Mouse (Mus musculus) forebrain, embryonic 14.5 days (tissue): Measurements from ENCODE around the gene Ddx39b. TPM values are rescaled to one million over a fixed set of nuclear protein-coding genes. Genes with fewer than 3 reads are reported as not detected.

Source experiments
- ATAC-seq: fragments of 200-750 bp; cut with Nextera tagmentation; 2 replicates; pipeline ENCODE4 v1.8.0; 2017; ENCODE audit warnings: mild to moderate bottlenecking, moderate library complexity
- DNase-seq: peaks from one replicate; pipeline ENCODE4 v3.0.0-alpha.2; 2015; ENCODE audit warnings: low spot score
- H3K27ac ChIP-seq: fragments of 300-500 bp; sonication (generic); 2 replicates; pipeline ENCODE4 v1.5.1; 2014; ENCODE audit warnings: low read depth, mild to moderate bottlenecking, control low read depth, low read length, moderate library complexity
- H3K27me3 ChIP-seq: fragments of 300-500 bp; sonication (generic); replicated peaks from 2 replicates; pipeline ENCODE4 v1.6.1; 2014; ENCODE audit warnings: low read length, control low read depth, mixed read lengths; ENCODE audit not compliant: control insufficient read depth, insufficient read depth
- H3K36me3 ChIP-seq: fragments of 300-500 bp; sonication (generic); 2 replicates; pipeline ENCODE4 v1.6.1; 2014; ENCODE audit warnings: low read length, control low read depth; ENCODE audit not compliant: control insufficient read depth, insufficient read depth
- H3K4me1 ChIP-seq: fragments of 300-500 bp; sonication (generic); 2 replicates; pipeline ENCODE4 v1.6.1; 2014; ENCODE audit warnings: antibody characterized with exemption, low read length, control low read depth; ENCODE audit not compliant: control insufficient read depth, insufficient read depth
- H3K4me2 ChIP-seq: fragments of 300-500 bp; sonication (generic); 2 replicates; pipeline ENCODE4 v1.6.1; 2014; ENCODE audit warnings: mild to moderate bottlenecking, control low read depth, low read length
- H3K4me3 ChIP-seq: fragments of 300-500 bp; sonication (generic); 2 replicates; pipeline ENCODE4 v1.5.1; 2014; ENCODE audit warnings: low read depth, low read length, control low read depth
- H3K9ac ChIP-seq: fragments of 300-500 bp; sonication (generic); 2 replicates; pipeline ENCODE4 v1.6.1; 2014; ENCODE audit warnings: mild to moderate bottlenecking, low read length, control low read depth, moderate library complexity
- H3K9me3 ChIP-seq: fragments of 300-500 bp; sonication (generic); replicated peaks from 2 replicates; pipeline ENCODE4 v1.6.1; 2016; ENCODE audit warnings: low read length, control low read depth, mixed read lengths; ENCODE audit not compliant: control insufficient read depth
- WGBS: fragments of 180-500 bp; shearing (Covaris S2); extraction: QIAGEN DNeasy Blood & Tissue Kit; methylation state at CpG from one replicate; pipeline ENCODE4 v1.1.7; 2014; 5-methylcytosine and 5-hydroxymethylcytosine counted together
- polyA plus RNA-seq: library from polyadenylated mRNA; unstranded; fragments of >200 nt; fragmentation: Nextera tagmentation; extraction: Ambion mirVana; gene quantifications from 2 replicates; pipeline ENCODE4 v1.2.1, GENCODE M21; 2014

Ddx39b gene
- 478 and 489 TPM in 2 replicates for polyA plus RNA-seq

DNA sequence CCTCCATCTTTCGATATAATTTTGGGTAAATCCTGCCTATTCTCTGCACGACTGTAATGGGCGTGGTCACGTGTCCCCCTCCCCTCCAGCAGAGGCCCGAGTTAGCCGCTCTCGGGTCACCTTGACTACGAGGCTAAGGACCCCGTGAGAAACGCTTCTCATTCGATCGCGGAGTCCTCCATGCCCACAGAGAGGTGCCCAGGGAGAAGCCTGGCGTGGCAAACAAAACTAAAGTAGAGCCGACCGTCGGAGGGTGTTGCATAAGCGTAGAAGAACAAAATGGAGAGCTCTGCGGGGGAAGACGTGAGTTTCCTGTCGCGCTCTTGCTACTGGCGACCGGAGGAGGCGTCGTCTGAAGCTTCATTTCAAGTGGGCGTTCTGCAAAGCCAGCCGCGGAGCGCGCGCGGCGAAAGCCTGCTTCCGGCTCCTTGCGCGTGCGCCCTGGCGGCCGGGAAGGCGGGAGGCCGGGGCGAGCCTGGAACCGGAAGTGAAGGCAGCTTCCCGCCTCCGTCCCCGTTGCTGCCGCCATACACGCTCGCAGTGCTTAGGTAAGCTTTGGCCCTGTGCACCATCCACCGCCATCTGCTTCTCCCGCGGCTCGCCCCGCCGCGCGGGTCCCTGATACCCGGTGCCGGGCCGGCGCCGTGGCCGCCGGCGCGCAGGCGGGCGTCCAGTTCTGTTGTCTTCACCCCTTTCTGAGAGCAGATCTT, at the start of gene Ddx39b:
TSS of gene Ddx39b (plus strand) at position 442 of the 710 bp plus-strand sequence.
- Histone ChIP-seq H3K9me3 (no peaks in the 10 kb centered on the region), H3K4me1 (peaks cover 28% of the 10 kb centered on the region), H3K27ac (peak within 1 kb of the TSS; percentile 98), H3K9ac (peak within 1 kb of the TSS; percentile 100), H3K27me3 (no peaks in the 10 kb centered on the region), H3K4me2 (peak within 1 kb of the TSS; percentile 84), H3K36me3 (peaks cover 36% of the 10 kb centered on the region), H3K4me3 (peak within 1 kb of the TSS; percentile 100)
- peak; percentile 99 for DNase-seq
- under 1% methylated on average over 67 of the region's 69 CpGs for WGBS
- ATAC-seq: peak; percentile 91

GRCm38 (mm10) chr17:35192924-35193323, 48.6 kb upstream of the Ddx39b start:
- peaks cover 25% of the 10 kb centered on the region for H3K27me3 ChIP-seq
- H3K36me3 ChIP-seq: no peaks in the 10 kb centered on the region
- no peak overlapping the region for H3K4me2 ChIP-seq
- no peak overlapping the region for H3K4me3 ChIP-seq
- peaks cover 10% of the 10 kb centered on the region for H3K4me1 ChIP-seq
- ATAC-seq: no peak
- no peak overlapping the region for H3K9ac ChIP-seq
- H3K9me3 ChIP-seq: no peaks in the 10 kb centered on the region
- 88% methylated on average over 5 of the region's 5 CpGs for WGBS
- DNase-seq: no peak
- H3K27ac ChIP-seq: no peak overlapping the region

- Histone ChIP-seq H3K9ac (no peak within 1 kb of the TSS), H3K4me2 (peak within 1 kb of the TSS; percentile 60; the same call in 1 of the 2 replicates), H3K4me3 (no peak within 1 kb of the TSS), H3K4me1 (peaks cover 10% of the 10 kb centered on the region), H3K27me3 (peaks cover 25% of the 10 kb centered on the region), H3K27ac (no peak within 1 kb of the TSS), H3K9me3 (no peaks in the 10 kb centered on the region), H3K36me3 (no peaks in the 10 kb centered on the region)
- DNase-seq (no peak), ATAC-seq (no peak)
- WGBS: 80% methylated on average over 28 of the region's 28 CpGs
These were observed 47.4 kb upstream of the Ddx39b start, which contains the start of gene Ltb for GRCm38 (mm10) chr17:35193881-35194843. TSS of gene Ltb (plus strand) at chr17:35194439.

DNA sequence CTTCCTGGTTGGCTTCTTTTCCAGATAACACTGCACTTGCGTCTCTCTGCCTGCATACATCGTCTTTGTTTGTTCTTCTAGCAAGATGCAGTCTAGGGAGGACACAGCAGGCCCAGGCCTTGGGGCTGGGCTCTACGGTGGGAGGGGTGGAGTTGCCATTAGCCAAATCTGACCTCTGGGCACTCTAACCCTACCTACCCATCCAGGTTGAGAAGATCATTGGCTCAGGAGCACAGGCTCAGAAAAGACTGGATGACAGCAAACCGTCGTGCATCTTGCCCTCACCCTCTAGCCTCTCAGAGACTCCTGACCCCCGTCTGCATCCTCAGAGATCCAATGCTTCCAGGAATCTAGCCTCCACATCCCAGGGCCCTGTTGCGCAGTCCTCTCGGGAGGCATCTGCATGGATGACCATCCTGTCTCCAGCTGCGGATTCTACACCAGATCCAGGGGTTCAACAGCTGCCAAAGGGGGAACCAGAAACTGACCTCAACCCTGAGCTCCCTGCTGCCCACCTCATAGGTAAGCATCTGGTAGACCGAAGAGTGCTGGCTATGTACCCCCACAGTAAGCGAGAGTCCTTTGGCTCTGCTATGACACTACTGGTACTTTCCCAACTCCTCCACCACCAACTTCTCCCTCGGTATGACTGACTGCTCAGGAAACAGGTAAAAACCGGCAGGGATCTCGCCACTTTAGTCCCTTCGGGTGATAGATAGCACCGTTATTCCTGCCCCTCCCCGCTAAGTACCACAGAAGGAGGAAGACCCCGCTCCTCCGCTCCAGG, 46.5 kb upstream of the Ddx39b start:
- Histone ChIP-seq H3K27ac (no peak overlapping the region), H3K4me2 (peak overlapping the region; percentile 60), H3K27me3 (peaks cover 25% of the 10 kb centered on the region), H3K9ac (peak overlapping the region; percentile 43; the same call in 1 of the 2 replicates), H3K9me3 (no peaks in the 10 kb centered on the region), H3K4me3 (peak overlapping the region; percentile 31), H3K36me3 (no peaks in the 10 kb centered on the region), H3K4me1 (peaks cover 10% of the 10 kb centered on the region)
- ATAC-seq (peak; percentile 42), DNase-seq (no peak)
- 48% methylated on average over 19 of the region's 19 CpGs for WGBS

DNA sequence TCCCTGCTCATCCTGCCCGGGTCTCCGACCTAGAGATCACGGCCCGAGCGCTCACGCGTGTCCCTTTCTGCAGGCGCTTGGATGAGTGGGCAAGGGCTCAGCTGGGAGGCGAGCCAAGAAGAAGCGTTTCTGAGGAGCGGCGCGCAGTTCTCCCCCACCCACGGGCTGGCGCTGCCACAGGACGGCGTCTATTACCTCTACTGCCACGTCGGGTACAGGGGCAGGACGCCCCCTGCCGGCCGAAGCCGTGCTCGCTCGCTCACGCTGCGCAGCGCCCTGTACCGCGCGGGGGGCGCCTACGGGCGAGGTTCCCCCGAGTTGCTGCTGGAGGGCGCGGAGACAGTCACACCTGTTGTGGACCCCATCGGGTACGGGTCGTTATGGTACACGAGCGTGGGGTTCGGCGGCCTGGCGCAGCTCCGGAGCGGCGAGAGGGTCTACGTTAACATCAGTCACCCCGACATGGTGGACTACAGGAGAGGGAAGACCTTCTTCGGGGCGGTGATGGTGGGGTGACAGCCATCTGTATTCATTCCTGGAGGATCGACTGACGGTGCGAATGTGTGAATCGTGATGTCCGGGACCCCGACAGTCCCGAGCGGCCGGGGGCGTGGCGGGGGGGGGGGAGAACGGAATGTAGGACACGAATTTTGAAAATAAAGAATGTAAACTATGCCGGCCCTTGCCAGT, 45.8 kb upstream of the Ddx39b start:
- no peaks in the 10 kb centered on the region for H3K9me3 ChIP-seq
- no peaks in the 10 kb centered on the region for H3K36me3 ChIP-seq
- peaks cover 10% of the 10 kb centered on the region for H3K4me1 ChIP-seq
- H3K27me3 ChIP-seq: peaks cover 25% of the 10 kb centered on the region
- peak; percentile 90 for ATAC-seq
- H3K4me2 ChIP-seq: peak overlapping the region; percentile 60
- peak; percentile 75 for DNase-seq
- H3K9ac ChIP-seq: peak overlapping the region; percentile 43; the same call in 1 of the 2 replicates
- H3K27ac ChIP-seq: no peak overlapping the region
- peak overlapping the region; percentile 31 for H3K4me3 ChIP-seq
- 2% methylated on average over 66 of the region's 66 CpGs for WGBS

DNA sequence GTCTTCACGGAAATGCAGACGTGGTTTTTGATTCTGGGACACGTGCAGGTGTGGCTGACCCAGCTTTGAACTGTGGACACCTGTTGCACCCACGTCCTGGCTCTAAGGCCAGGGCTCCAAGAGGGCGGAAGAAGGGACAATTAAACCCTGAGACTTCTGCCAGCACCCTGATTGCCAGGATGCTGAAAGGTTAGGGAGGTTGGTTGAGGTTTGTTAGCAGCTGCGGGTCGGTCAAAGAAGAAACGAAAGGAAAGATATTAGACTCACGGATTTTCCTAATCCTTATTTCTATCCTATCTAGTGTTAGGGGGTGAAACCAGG, 45.3 kb upstream of the Ddx39b start:
- peak overlapping the region; percentile 31; the same call in 1 of the 2 replicates for H3K4me3 ChIP-seq
- ATAC-seq (no peak), DNase-seq (no peak)
- no peak overlapping the region for H3K27ac ChIP-seq
- 33% methylated on average over 9 of the region's 9 CpGs for WGBS
- no peaks in the 10 kb centered on the region for H3K36me3 ChIP-seq
- peaks cover 10% of the 10 kb centered on the region for H3K4me1 ChIP-seq
- H3K9me3 ChIP-seq: no peaks in the 10 kb centered on the region
- peaks cover 25% of the 10 kb centered on the region for H3K27me3 ChIP-seq
- H3K9ac ChIP-seq: no peak overlapping the region
- H3K4me2 ChIP-seq: peak overlapping the region; percentile 60

DNA sequence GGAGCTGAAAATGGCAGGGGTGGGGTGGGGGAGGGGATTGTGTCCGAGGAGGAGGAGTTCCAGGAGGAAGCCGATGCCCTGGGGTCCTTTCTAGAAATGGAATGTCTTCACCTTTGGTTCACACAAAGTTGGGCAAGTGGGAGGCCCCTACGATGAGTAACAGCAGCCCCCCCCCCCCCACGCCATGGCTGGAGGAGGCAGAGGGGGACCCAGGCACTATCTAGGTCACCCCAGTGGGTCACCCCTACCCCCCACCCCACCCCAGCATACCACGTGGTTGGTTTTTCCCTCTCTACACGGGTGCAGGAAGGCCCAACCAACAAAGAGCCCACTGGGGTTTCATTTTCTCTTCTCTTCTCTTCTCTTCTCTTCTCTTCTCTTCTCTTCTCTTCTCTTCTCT, 44.4 kb upstream of the Ddx39b start:
- ATAC-seq: no peak
- H3K4me1 ChIP-seq: peaks cover 10% of the 10 kb centered on the region

GRCm38 (mm10) chr17:35198029-35198428, 43.5 kb upstream of the Ddx39b start:
- WGBS: 69% methylated on average over 7 of the region's 7 CpGs
- DNase-seq (no peak), ATAC-seq (no peak)
- Histone ChIP-seq H3K27me3 (peaks cover 25% of the 10 kb centered on the region), H3K27ac (no peak overlapping the region), H3K4me1 (peaks cover 10% of the 10 kb centered on the region), H3K9me3 (no peaks in the 10 kb centered on the region), H3K4me2 (no peak overlapping the region), H3K4me3 (no peak overlapping the region), H3K36me3 (no peaks in the 10 kb centered on the region), H3K9ac (no peak overlapping the region)

More for the DNA sequence above, 44.4 kb upstream of the Ddx39b start:
- H3K27me3 ChIP-seq: peaks cover 25% of the 10 kb centered on the region
- no peak overlapping the region for H3K4me3 ChIP-seq
- no peak overlapping the region for H3K9ac ChIP-seq
- DNase-seq: no peak
- H3K27ac ChIP-seq: no peak overlapping the region
- no peak overlapping the region for H3K4me2 ChIP-seq
- 38% methylated on average over 5 of the region's 6 CpGs for WGBS
- no peaks in the 10 kb centered on the region for H3K9me3 ChIP-seq
- H3K36me3 ChIP-seq: no peaks in the 10 kb centered on the region
